Mouse (Mus musculus) erythroblast, embryonic 14.5 days (primary cell): ENCODE data around the gene Cd48.

Source experiments
- GATA1 ChIP-seq: IDR thresholded peaks from 2 replicates; pipeline ENCODE4 v1.6.1; 2012; ENCODE audit warnings: low read length, inconsistent platforms, mixed read lengths
- TAL1 ChIP-seq: IDR thresholded peaks from 3 replicates; pipeline ENCODE4 v1.6.1; 2012; ENCODE audit warnings: low read length, inconsistent platforms, mixed read lengths

DNA sequence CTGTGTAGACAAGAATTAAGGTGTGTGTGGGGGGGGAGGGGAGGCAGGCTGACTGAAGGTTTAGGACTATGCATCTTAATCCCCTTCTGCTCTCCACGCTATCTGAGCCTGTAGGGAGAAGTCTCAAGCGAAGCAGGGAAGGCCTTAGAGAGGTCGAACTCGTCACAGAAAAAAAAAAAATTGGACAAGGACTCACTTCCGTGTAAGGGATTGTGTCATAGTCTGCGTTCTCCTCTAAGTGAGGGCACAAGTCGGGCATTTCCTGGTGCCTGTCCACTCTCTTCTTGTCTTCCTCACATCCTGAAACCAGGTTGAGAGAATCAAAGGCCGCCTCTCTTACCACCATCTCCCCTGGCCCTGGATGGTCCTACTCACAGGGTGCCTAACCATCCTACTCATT lies 44.7 kb upstream of the Cd48 start:
- TF ChIP-seq GATA1 (no peak), TAL1 (no peak)
